Mouse (Mus musculus) neural tube, embryonic 12.5 days (tissue): ENCODE results near the gene Phox2b. TPM values are rescaled to one million over a fixed set of nuclear protein-coding genes. Genes with fewer than 3 reads are reported as not detected.
A peak's percentile ranks its signal among the peaks of the same experiment; 100 is the strongest.

ENCODE experiments used
- ATAC-seq: fragments of 200-750 bp; cut with Nextera tagmentation; 2 replicates; pipeline ENCODE4 v1.8.0; 2017; ENCODE audit warnings: low read depth, mild to moderate bottlenecking, moderate TSS enrichment, moderate library complexity; ENCODE audit not compliant: low FRiP score
- H3K27ac ChIP-seq: fragments of 300-500 bp; sonication (generic); 2 replicates; pipeline ENCODE4 v1.5.1; 2016
- H3K27me3 ChIP-seq: fragments of 300-500 bp; sonication (generic); replicated peaks from 2 replicates; pipeline ENCODE4 v1.6.1; 2016; ENCODE audit warnings: mild to moderate bottlenecking
- H3K36me3 ChIP-seq: fragments of 300-500 bp; sonication (generic); 2 replicates; pipeline ENCODE4 v1.6.1; 2016; ENCODE audit warnings: mild to moderate bottlenecking
- H3K4me1 ChIP-seq: fragments of 300-500 bp; sonication (generic); 2 replicates; pipeline ENCODE4 v1.6.1; 2016
- H3K4me2 ChIP-seq: fragments of 300-500 bp; sonication (generic); replicated peaks from 2 replicates; pipeline ENCODE4 v1.6.1; 2016; ENCODE audit warnings: mild to moderate bottlenecking
- H3K4me3 ChIP-seq: fragments of 300-500 bp; sonication (generic); 2 replicates; pipeline ENCODE4 v1.5.1; 2016
- H3K9ac ChIP-seq: fragments of 300-500 bp; sonication (generic); 2 replicates; pipeline ENCODE4 v1.6.1; 2016; ENCODE audit warnings: mild to moderate bottlenecking
- H3K9me3 ChIP-seq: fragments of 300-500 bp; sonication (generic); 2 replicates; pipeline ENCODE4 v1.6.1; 2016; ENCODE audit warnings: mild to moderate bottlenecking
- WGBS: fragments of 180-500 bp; shearing (Covaris S2); methylation state at CpG from one replicate; pipeline ENCODE4 v1.1.7; 2016; 5-methylcytosine and 5-hydroxymethylcytosine counted together
- polyA plus RNA-seq: library from polyadenylated mRNA; unstranded; fragments of >200 nt; fragmentation: Nextera tagmentation; extraction: Ambion mirVana; gene quantifications from 2 replicates; pipeline ENCODE4 v1.2.1, GENCODE M21; 2016

Phox2b gene
- 1.2 and 2.7 TPM in 2 replicates for polyA plus RNA-seq

DNA sequence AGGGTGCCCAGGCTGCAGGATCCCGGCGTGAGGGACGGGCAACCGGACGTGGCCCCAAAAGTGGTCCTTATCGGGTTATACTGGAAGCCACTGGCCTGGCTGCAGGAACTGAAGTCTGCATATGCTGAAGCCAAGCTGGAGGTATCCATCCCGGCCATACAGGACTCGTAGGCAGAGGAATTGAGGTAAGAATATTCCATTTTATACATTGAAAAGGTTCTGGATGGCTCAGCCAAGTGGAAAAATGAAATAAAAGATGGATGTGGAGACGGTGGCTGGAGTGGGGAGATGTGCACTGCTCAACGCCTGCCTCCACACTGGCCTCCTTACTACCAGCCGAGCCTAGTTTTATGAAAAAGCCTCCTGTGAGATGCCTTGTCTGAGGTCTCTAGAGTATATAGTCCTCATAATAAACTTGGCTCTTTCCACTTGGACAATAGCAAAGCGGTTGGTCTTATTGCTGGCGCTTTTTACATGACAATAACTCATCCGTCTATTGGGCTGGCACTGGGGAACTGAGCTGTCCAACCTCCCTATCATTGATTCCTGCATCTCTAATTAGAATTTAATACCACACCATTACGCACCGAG, at the start of gene Phox2b:
TSS of gene Phox2b (minus strand) at position 569 of the 591 bp plus-strand sequence.
- H3K4me1 ChIP-seq, result peaks cover 15% of the 10 kb centered on the region
- no peak within 1 kb of the TSS for H3K4me3 ChIP-seq
- H3K9me3 ChIP-seq, result no peaks in the 10 kb centered on the region
- peaks cover 96% of the 10 kb centered on the region for H3K27me3 ChIP-seq
- no peak for ATAC-seq
- H3K27ac ChIP-seq, result no peak within 1 kb of the TSS
- H3K4me2 ChIP-seq, result no peak within 1 kb of the TSS
- H3K36me3 ChIP-seq, result no peaks in the 10 kb centered on the region
- H3K9ac ChIP-seq, result no peak within 1 kb of the TSS
- under 1% methylated on average over 16 of the region's 16 CpGs for WGBS

DNA sequence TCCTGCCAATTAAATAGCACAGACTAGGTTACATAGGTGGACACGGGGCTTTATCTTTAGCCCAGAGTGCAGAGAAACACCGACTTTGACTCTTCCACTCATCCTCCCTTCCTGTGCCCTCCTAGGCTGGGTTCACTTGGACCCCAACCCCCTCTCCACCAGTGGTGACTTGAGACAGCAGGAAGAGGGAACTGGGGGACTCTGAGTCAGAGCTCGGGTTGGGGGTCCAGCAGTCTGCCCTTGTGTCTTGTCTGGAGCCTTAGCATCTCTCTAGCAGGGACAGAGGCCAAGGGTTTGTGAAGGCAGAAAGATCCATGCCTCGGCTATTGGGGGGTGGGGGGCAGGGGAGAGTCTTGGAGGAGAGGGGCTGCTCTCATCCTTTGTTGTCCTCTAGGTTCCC, 43.5 kb upstream of the Phox2b start:
- Histone ChIP-seq H3K9me3 (no peaks in the 10 kb centered on the region), H3K4me1 (peaks cover 13% of the 10 kb centered on the region), H3K27me3 (no peaks in the 10 kb centered on the region), H3K9ac (no peak overlapping the region), H3K4me2 (no peak overlapping the region), H3K4me3 (no peak overlapping the region), H3K27ac (no peak overlapping the region), H3K36me3 (no peaks in the 10 kb centered on the region)
- WGBS, result 72% methylated on average over 4 of the region's 4 CpGs
- no peak for ATAC-seq

DNA sequence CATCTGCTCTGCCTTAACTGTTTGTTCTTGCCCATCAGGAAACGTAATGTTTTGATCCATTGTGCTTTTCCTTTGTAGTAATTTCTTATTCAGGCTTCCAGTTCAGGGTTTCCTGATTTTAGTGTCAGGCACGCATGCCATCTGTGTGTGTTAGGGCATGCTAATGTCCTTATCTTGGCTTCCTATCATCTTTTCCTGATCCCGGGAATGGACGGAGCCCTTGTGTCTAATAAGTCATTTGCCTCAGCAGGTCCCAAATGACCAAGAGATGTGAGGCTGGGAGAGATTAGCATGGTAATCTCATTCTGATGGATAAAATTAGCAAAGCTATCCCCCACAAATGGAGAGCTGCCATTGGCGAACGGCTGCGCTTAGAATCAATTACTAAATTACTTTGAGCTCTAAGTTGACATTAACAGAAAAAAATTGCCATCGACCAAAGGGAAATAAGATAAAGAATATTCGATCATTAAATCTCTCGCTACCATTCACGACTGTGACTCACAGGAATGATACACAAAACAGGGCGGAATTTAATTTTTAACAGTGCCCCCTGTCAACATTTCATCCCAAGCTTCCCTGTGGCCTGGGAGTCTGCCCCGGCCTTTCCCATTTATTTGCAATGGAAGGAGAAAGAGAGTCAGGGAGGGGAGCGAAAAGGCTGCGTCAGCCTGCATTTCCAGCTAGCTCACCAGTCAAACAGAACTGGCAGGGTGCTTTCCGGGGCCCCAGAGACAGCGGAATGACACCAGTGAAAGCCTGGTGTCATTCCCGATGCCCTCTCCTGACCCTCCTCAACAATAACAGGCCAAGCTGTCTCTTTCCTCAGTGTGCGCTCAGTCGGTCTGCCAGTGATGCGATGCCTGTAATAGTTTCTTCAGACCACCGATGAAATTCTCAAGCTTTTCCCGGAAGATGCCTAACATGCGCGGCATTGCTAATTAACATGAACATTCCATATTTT, 40.2 kb upstream of the Phox2b start:
- H3K9me3 ChIP-seq, result no peaks in the 10 kb centered on the region
- WGBS, result 38% methylated on average over 25 of the region's 25 CpGs
- no peaks in the 10 kb centered on the region for H3K27me3 ChIP-seq
- H3K27ac ChIP-seq, result no peak overlapping the region
- peak; percentile 56 for ATAC-seq
- H3K9ac ChIP-seq, result no peak overlapping the region
- H3K4me2 ChIP-seq, result peak overlapping the region; percentile 33
- H3K36me3 ChIP-seq, result no peaks in the 10 kb centered on the region
- H3K4me3 ChIP-seq, result no peak overlapping the region
- H3K4me1 ChIP-seq, result peaks cover 16% of the 10 kb centered on the region

DNA sequence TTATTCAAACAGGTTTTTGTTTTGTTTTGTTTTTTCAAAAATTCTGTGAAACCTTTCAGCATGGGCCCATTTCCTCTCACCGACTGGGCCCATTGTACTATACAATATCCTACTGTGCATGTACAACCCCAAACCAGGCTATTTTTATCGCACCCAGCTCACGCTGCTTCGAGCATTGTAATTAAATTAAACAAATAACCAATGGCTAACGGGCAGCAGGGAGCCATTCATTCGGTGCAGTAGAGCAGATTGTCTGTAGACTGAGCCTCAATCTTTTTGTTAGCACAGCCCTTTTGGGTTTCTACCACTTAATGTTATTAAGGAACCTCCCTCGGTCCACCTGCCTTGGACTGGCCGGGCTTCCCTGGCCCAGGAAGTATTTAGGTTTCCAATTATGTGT, 39.5 kb upstream of the Phox2b start:
- Histone ChIP-seq H3K9me3 (no peaks in the 10 kb centered on the region), H3K4me3 (no peak overlapping the region), H3K9ac (no peak overlapping the region), H3K36me3 (no peaks in the 10 kb centered on the region), H3K27me3 (no peaks in the 10 kb centered on the region), H3K4me2 (peak overlapping the region; percentile 5), H3K27ac (no peak overlapping the region), H3K4me1 (peaks cover 16% of the 10 kb centered on the region)
- peak; percentile 51; the same call in 1 of the 2 replicates for ATAC-seq
- WGBS, result 16% methylated on average over 8 of the region's 8 CpGs

DNA sequence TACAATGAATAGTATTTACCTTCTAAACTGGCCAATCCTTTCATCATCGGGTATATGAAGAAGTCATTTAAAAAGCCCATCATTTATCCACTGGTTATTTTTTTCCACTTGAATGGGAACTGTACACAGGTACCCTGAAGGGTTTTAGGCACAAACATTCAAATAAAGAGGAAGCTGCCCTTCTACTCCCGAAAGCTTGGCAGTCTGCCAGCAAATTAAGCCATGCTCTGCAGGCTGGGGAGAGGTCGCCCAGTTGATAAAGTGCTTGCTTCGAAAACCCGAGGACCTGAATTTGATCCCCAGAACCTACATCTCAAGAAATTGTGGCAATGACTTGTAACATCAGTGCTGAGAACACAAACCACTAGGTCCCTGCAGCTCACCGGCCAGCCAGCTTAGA, 35.6 kb upstream of the Phox2b start:
- Histone ChIP-seq H3K27me3 (no peaks in the 10 kb centered on the region), H3K4me1 (peaks cover 15% of the 10 kb centered on the region), H3K36me3 (no peaks in the 10 kb centered on the region), H3K27ac (no peak overlapping the region), H3K4me2 (no peak overlapping the region), H3K9me3 (no peaks in the 10 kb centered on the region), H3K9ac (no peak overlapping the region), H3K4me3 (no peak overlapping the region)
- ATAC-seq, result no peak
- WGBS, result 51% methylated on average over 6 of the region's 6 CpGs

DNA sequence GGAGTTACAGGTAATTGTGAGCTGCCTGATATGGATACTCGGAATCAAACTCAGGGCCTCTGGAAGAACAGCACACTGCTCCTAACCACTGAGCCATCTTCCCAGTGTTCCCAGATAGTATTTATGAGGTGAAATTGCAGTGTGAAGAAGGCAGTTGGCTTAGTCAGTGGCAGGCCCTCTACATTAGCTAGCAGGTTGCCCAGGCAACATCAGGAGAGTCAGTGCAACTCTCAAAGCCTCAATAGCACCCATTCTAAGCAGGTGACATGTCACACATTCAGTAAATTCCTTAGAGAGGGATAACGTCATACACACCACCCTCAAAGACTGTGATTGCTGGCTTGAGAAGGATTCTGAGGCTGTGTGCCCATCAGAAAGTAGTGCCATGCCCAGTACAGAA, 32.6 kb upstream of the Phox2b start:
- H3K27me3 ChIP-seq, result no peaks in the 10 kb centered on the region
- no peaks in the 10 kb centered on the region for H3K36me3 ChIP-seq
- 0 out of 2 replicates have a peak, but pooled peaks cover 3% of the 10 kb centered on the region for H3K4me1 ChIP-seq
- H3K27ac ChIP-seq, result no peak overlapping the region
- no peak overlapping the region for H3K9ac ChIP-seq
- H3K9me3 ChIP-seq, result no peaks in the 10 kb centered on the region
- no peak for ATAC-seq
- 65% methylated on average over 2 of the region's 2 CpGs for whole genome bisulfite sequencing
- H3K4me2 ChIP-seq, result no peak overlapping the region
- H3K4me3 ChIP-seq, result no peak overlapping the region

DNA sequence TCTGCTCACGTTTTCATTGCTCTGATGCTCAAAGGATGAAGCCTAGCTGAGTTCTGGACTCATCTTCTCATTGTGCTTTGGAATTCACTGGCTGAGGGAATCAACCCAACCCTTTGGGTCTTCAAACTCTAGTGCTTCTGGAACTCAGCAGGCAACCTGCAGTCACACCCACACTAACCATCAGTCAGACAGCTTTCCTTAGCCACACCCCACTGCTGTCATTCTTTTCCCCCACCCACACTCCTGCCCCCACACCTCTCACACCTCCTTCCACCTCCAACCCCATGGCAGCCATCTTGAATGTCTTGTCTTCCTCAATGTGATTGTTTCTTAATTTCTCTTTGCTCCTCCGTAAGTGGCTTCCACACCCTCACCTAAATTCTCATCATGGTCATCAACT, 7.2 kb upstream of the Phox2b start:
- Histone ChIP-seq H3K36me3 (no peaks in the 10 kb centered on the region), H3K4me3 (no peak overlapping the region), H3K4me1 (peaks cover 5% of the 10 kb centered on the region; the same call in 1 of the 2 replicates), H3K4me2 (no peak overlapping the region), H3K27me3 (peaks cover 60% of the 10 kb centered on the region), H3K27ac (no peak overlapping the region), H3K9ac (no peak overlapping the region), H3K9me3 (no peaks in the 10 kb centered on the region)
- no peak for ATAC-seq
- 89% methylated on average over 2 of the region's 2 CpGs for WGBS

DNA sequence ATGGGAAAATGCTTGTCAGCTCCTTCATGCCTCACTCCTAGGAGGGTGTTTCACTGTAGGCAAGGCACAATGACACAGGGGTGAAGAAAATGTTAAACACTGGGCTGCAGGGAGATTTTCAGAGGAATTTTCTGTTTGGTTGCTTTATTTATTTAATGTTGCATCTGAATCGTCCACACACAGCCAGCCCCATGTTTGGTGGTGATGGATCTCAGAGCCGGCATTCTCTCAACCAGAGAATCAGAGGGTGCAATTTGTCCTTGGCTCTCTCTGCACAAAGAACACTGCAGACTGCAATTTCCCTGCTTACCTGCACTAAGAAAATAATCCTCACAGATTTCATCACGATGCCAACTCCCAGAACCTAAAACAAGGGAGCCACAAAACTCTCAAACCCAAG, 3.9 kb upstream of the Phox2b start:
- no peaks in the 10 kb centered on the region for H3K9me3 ChIP-seq
- H3K27ac ChIP-seq, result no peak overlapping the region
- H3K4me2 ChIP-seq, result no peak overlapping the region
- ATAC-seq, result no peak
- no peak overlapping the region for H3K4me3 ChIP-seq
- H3K4me1 ChIP-seq, result peaks cover 10% of the 10 kb centered on the region; the same call in 1 of the 2 replicates
- peaks cover 85% of the 10 kb centered on the region for H3K27me3 ChIP-seq
- WGBS, result 7% methylated on average over 3 of the region's 3 CpGs
- H3K9ac ChIP-seq, result no peak overlapping the region
- H3K36me3 ChIP-seq, result no peaks in the 10 kb centered on the region

DNA sequence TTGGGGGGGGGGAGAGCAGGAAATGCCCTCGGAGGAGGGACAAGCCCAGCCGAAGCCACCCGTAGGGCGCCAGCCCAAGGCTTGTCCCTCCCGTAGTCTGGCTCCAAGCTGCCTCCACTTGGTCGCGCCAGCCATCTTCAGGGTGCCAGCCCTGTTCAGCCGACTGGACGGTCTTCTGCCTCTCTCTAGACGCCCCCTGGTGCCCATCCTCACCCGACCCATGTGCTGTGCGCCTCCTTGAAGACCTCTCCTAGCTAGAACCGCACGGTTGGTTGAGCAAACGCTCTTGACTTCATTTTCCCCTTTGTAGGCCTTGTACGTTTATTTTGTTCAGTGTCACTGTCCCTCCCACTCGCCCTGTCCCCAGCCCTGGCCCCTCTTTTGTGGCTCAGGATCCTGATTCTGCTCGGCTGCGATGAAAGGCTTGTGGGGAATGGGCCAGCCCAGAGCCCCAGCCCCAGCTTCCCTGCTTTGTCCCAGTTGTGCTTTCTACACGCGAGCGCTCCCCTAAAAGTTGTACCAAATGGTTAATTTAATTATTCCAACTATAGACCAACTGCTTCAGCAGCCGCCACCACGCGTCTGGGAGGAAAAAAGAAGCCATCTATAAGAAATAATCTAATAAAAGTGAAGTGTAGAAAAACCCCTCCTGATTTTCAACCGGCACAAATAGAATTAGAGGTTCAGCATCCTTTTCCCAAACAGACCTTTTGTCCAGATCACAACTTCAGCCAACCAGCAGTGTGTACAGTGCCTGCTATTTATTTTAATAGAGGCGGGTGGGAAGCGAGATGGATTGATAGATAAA, 2.9 kb upstream of the Phox2b start:
- H3K4me1 ChIP-seq, result peaks cover 10% of the 10 kb centered on the region; the same call in 1 of the 2 replicates
- peak; percentile 73; the same call in 1 of the 2 replicates for ATAC-seq
- no peak overlapping the region for H3K4me2 ChIP-seq
- H3K36me3 ChIP-seq, result no peaks in the 10 kb centered on the region
- H3K27ac ChIP-seq, result no peak overlapping the region
- H3K4me3 ChIP-seq, result no peak overlapping the region
- H3K9ac ChIP-seq, result no peak overlapping the region
- no peaks in the 10 kb centered on the region for H3K9me3 ChIP-seq
- WGBS, result 2% methylated on average over 28 of the region's 28 CpGs
- peaks cover 90% of the 10 kb centered on the region for H3K27me3 ChIP-seq

DNA sequence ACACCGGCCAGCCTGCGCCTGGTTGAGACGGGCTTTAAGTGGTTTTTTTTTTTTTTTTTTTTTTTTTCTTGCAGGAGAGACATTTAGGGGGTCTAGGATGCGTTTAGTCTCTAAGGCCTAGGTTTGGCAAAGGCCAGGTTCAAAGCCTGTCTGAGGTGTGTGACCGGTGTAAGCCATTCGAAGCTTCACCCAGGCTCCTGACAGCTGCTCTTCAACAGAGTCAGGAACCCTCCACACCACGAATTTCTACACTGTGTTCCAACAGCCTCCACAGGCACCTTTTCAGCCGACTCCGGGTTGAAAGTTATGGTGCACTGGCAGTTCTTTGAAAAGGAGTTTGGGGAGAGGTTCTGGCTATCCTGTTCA, 2.3 kb upstream of the Phox2b start:
- no peak overlapping the region for H3K9ac ChIP-seq
- H3K4me1 ChIP-seq, result peaks cover 12% of the 10 kb centered on the region; the same call in 1 of the 2 replicates
- H3K36me3 ChIP-seq, result no peaks in the 10 kb centered on the region
- no peak overlapping the region for H3K4me2 ChIP-seq
- H3K27me3 ChIP-seq, result peaks cover 94% of the 10 kb centered on the region
- 1% methylated on average over 9 of the region's 9 CpGs for WGBS
- 0 out of 2 replicates have a peak, but pooled peaks have one; percentile 27 for ATAC-seq
- no peak overlapping the region for H3K4me3 ChIP-seq
- H3K27ac ChIP-seq, result no peak overlapping the region
- no peaks in the 10 kb centered on the region for H3K9me3 ChIP-seq

DNA sequence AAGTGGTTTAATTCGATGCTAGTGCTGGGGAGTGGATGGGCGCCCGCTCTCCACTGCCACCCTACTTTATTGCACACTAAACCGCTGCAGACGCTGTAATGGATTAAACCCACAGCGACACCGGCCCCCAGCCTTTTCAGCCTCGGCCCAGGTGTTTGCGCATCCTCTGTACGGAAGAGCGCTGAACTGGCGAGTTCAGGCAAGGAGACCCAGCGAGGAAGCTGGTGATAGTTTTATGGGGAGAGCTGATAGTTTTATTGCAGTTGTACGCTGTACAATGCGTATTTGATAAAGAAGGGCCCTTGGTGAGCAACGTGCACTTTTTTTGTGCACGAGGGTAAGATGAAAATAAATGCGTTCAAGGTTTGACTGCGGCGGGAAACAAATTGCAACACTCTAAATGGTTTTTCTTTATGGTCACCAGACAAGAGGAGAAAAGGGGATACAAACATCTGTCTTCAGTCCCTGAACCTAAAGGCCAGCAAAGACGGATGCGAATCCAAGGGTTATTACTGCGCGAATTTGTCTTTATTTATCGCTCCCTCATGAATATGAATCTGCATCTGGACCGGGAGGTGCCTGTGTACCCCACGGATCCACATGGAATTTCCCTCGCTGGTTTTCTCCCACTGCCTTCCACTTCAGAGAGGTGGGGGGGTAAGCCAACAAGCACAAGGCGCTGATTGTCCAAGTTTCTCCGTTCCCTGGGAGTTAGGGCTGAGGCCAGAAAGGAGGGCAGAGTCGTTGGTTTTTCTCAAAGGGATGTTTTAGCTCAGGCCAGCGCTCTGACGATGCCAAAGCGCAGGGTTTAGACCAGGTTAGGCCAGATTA, 1.7 kb upstream of the Phox2b start:
- no peak overlapping the region for H3K4me3 ChIP-seq
- 1% methylated on average over 34 of the region's 34 CpGs for WGBS
- ATAC-seq, result no peak

More for the DNA sequence above, 1.7 kb upstream of the Phox2b start:
- Histone ChIP-seq H3K4me2 (no peak overlapping the region), H3K4me1 (peaks cover 15% of the 10 kb centered on the region), H3K27me3 (peaks cover 96% of the 10 kb centered on the region), H3K9me3 (no peaks in the 10 kb centered on the region), H3K9ac (no peak overlapping the region), H3K36me3 (no peaks in the 10 kb centered on the region), H3K27ac (no peak overlapping the region)
